Mouse (Mus musculus): ENCODE data around the gene Cisd3. TPM values are rescaled to one million over a fixed set of nuclear protein-coding genes. Genes with fewer than 3 reads are reported as not detected.

Cisd3 gene
- polyA plus RNA-seq, 1 experiment from 2014 or later: 52.6 TPM

GRCm38 (mm10) chr11:97698741-97699611 lies 13.3 kb downstream of the Cisd3 start:
- H3K9ac ChIP-seq (ENCODE audit: low read length): peak overlapping the region; percentile 98
- ATAC-seq (ENCODE audit: insufficient number of reproducible peaks, insufficient read depth, low FRiP score, low read depth): no peak

GRCm38 (mm10) chr11:97699626-97700002 lies 14.0 kb downstream of the Cisd3 start:
- H3K9ac ChIP-seq (ENCODE audit: low read length): peak overlapping the region; percentile 98
- no peaks in the 10 kb centered on the region for H3K9me3 ChIP-seq (ENCODE audit: control insufficient read depth, low read length)
- 0% methylated on average over 7 of the region's 9 CpGs for WGBS
- H3K27me3 ChIP-seq (ENCODE audit: control insufficient read depth, insufficient read depth, low read length): no peaks in the 10 kb centered on the region
- peak overlapping the region; percentile 97 to 100 for H3K27ac ChIP-seq (replicated peaks in 1 of 2; ENCODE audit: control insufficient read depth in 1 of 2, insufficient read depth in 1 of 2, low read depth in 2 of 2, low read length in 2 of 2)
- H3K4me3 ChIP-seq (ENCODE audit: control insufficient read depth in 1 of 2, insufficient read depth in 1 of 2, low read depth in 1 of 2, low read length in 2 of 2): peak overlapping the region; percentile 77 to 90
- ATAC-seq (ENCODE audit: insufficient number of reproducible peaks, insufficient read depth, low FRiP score, low read depth): peak; percentile 53
- no peaks in the 10 kb centered on the region for H3K36me3 ChIP-seq (ENCODE audit: control insufficient read depth, insufficient read depth, low read length)
- peaks cover 32 to 60% of the 10 kb centered on the region in 2 experiments for H3K4me1 ChIP-seq (ENCODE audit: control insufficient read depth in 2 of 2, insufficient read depth in 2 of 2, low read length in 2 of 2)
- H3K4me2 ChIP-seq (ENCODE audit: low read length): peak overlapping the region; percentile 95

More at GRCm38 (mm10) chr11:97698741-97699611, 13.3 kb downstream of the Cisd3 start:
- H3K4me3 ChIP-seq (ENCODE audit: control insufficient read depth in 1 of 2, insufficient read depth in 1 of 2, low read depth in 1 of 2, low read length in 2 of 2): peak overlapping the region; percentile 78 to 90
- H3K27me3 ChIP-seq (ENCODE audit: control insufficient read depth, insufficient read depth, low read length): no peaks in the 10 kb centered on the region
- no peaks in the 10 kb centered on the region for H3K9me3 ChIP-seq (ENCODE audit: control insufficient read depth, low read length)
- H3K27ac ChIP-seq (replicated peaks in 1 of 2; ENCODE audit: control insufficient read depth in 1 of 2, insufficient read depth in 1 of 2, low read depth in 2 of 2, low read length in 2 of 2): peak overlapping the region; percentile 89 to 100
- under 1% methylated on average over 60 of the region's 63 CpGs for WGBS
- peaks cover 36 to 60% of the 10 kb centered on the region in 2 experiments for H3K4me1 ChIP-seq (ENCODE audit: control insufficient read depth in 2 of 2, insufficient read depth in 2 of 2, low read length in 2 of 2)
- no peaks in the 10 kb centered on the region for H3K36me3 ChIP-seq (ENCODE audit: control insufficient read depth, insufficient read depth, low read length)
- peak overlapping the region; percentile 95 for H3K4me2 ChIP-seq (ENCODE audit: low read length)

- H3K36me3 ChIP-seq (ENCODE audit: control insufficient read depth, insufficient read depth, low read length): peaks cover 5% of the 10 kb centered on the region; the same call in 1 of the 2 replicates
- peaks cover 27 to 54% of the 10 kb centered on the region in 2 experiments for H3K4me1 ChIP-seq (ENCODE audit: control insufficient read depth in 2 of 2, insufficient read depth in 2 of 2, low read length in 2 of 2)
- H3K9me3 ChIP-seq (ENCODE audit: control insufficient read depth, low read length): no peaks in the 10 kb centered on the region
- H3K4me2 ChIP-seq (ENCODE audit: low read length): peak within 1 kb of the TSS; percentile 95
- H3K27ac ChIP-seq (replicated peaks in 1 of 2; ENCODE audit: control insufficient read depth in 1 of 2, insufficient read depth in 1 of 2, low read depth in 2 of 2, low read length in 2 of 2): peak within 1 kb of the TSS; percentile 97 to 100
- WGBS: under 1% methylated on average over 85 of the region's 85 CpGs
- H3K4me3 ChIP-seq (ENCODE audit: control insufficient read depth in 1 of 2, insufficient read depth in 1 of 2, low read depth in 1 of 2, low read length in 2 of 2): peak within 1 kb of the TSS; percentile 78 to 90
- H3K27me3 ChIP-seq (ENCODE audit: control insufficient read depth, insufficient read depth, low read length): no peaks in the 10 kb centered on the region
- peak within 1 kb of the TSS; percentile 98 for H3K9ac ChIP-seq (ENCODE audit: low read length)
- peak; percentile 18 for ATAC-seq (ENCODE audit: insufficient number of reproducible peaks, insufficient read depth, low FRiP score, low read depth)
These were observed 14.5 kb downstream of the Cisd3 start, which contains the start of gene Pcgf2 for GRCm38 (mm10) chr11:97700003-97700745. Gene Pcgf2, minus strand, starts transcription at chr11:97700497.

- Histone ChIP-seq H3K9me3 (ENCODE audit: control insufficient read depth, low read length) (no peaks in the 10 kb centered on the region), H3K4me3 (ENCODE audit: control insufficient read depth in 1 of 2, insufficient read depth in 1 of 2, low read depth in 1 of 2, low read length in 2 of 2) (peak overlapping the region; percentile 77 to 90), H3K9ac (ENCODE audit: low read length) (peak overlapping the region; percentile 88), H3K4me1 (ENCODE audit: control insufficient read depth in 2 of 2, insufficient read depth in 2 of 2, low read length in 2 of 2) (peaks cover 19 to 46% of the 10 kb centered on the region in 2 experiments), H3K36me3 (ENCODE audit: control insufficient read depth, insufficient read depth, low read length) (peaks cover 11% of the 10 kb centered on the region), H3K4me2 (ENCODE audit: low read length) (peak overlapping the region; percentile 95), H3K27ac (replicated peaks in 1 of 2; ENCODE audit: control insufficient read depth in 1 of 2, insufficient read depth in 1 of 2, low read depth in 2 of 2, low read length in 2 of 2) (peak overlapping the region; percentile 97 to 100), H3K27me3 (ENCODE audit: control insufficient read depth, insufficient read depth, low read length) (no peaks in the 10 kb centered on the region)
- no peak for ATAC-seq (ENCODE audit: insufficient number of reproducible peaks, insufficient read depth, low FRiP score, low read depth)
- WGBS: 20% methylated on average over 30 of the region's 30 CpGs
These were observed 15.3 kb downstream of the Cisd3 start for GRCm38 (mm10) chr11:97700746-97701580.

GRCm38 (mm10) chr11:97701581-97702392 lies 16.2 kb downstream of the Cisd3 start:
- Histone ChIP-seq H3K4me3 (ENCODE audit: control insufficient read depth in 1 of 2, insufficient read depth in 1 of 2, low read depth in 1 of 2, low read length in 2 of 2) (peak overlapping the region; percentile 65 to 70; a peak in 3 of 4 replicates), H3K9me3 (ENCODE audit: control insufficient read depth, low read length) (no peaks in the 10 kb centered on the region), H3K36me3 (ENCODE audit: control insufficient read depth, insufficient read depth, low read length) (peaks cover 19% of the 10 kb centered on the region), H3K9ac (ENCODE audit: low read length) (peak overlapping the region; percentile 73; the same call in 1 of the 2 replicates), H3K27ac (replicated peaks in 1 of 2; ENCODE audit: control insufficient read depth in 1 of 2, insufficient read depth in 1 of 2, low read depth in 2 of 2, low read length in 2 of 2) (peak overlapping the region in 1 of 2 experiments; percentile 25; a peak in 1 of 4 replicates), H3K4me2 (ENCODE audit: low read length) (peak overlapping the region; percentile 95), H3K27me3 (ENCODE audit: control insufficient read depth, insufficient read depth, low read length) (no peaks in the 10 kb centered on the region), H3K4me1 (ENCODE audit: control insufficient read depth in 2 of 2, insufficient read depth in 2 of 2, low read length in 2 of 2) (peaks cover 14 to 38% of the 10 kb centered on the region in 2 experiments)
- 51% methylated on average over 15 of the region's 15 CpGs for WGBS
- ATAC-seq (ENCODE audit: insufficient number of reproducible peaks, insufficient read depth, low FRiP score, low read depth): no peak

- peaks cover 25% of the 10 kb centered on the region for H3K36me3 ChIP-seq (ENCODE audit: control insufficient read depth, insufficient read depth, low read length)
- peak overlapping the region; percentile 89 for H3K4me2 ChIP-seq (ENCODE audit: low read length)
- ATAC-seq (ENCODE audit: insufficient number of reproducible peaks, insufficient read depth, low FRiP score, low read depth): no peak
- H3K9me3 ChIP-seq (ENCODE audit: control insufficient read depth, low read length): no peaks in the 10 kb centered on the region
- H3K9ac ChIP-seq (ENCODE audit: low read length): peak overlapping the region; percentile 73
- peaks cover 14 to 32% of the 10 kb centered on the region in 2 experiments for H3K4me1 ChIP-seq (ENCODE audit: control insufficient read depth in 2 of 2, insufficient read depth in 2 of 2, low read length in 2 of 2)
- no peaks in the 10 kb centered on the region for H3K27me3 ChIP-seq (ENCODE audit: control insufficient read depth, insufficient read depth, low read length)
- peak overlapping the region; percentile 65 to 70 for H3K4me3 ChIP-seq (ENCODE audit: control insufficient read depth in 1 of 2, insufficient read depth in 1 of 2, low read depth in 1 of 2, low read length in 2 of 2)
- under 1% methylated on average over 24 of the region's 24 CpGs for WGBS
- peak overlapping the region; percentile 46 to 77 for H3K27ac ChIP-seq (replicated peaks in 1 of 2; ENCODE audit: control insufficient read depth in 1 of 2, insufficient read depth in 1 of 2, low read depth in 2 of 2, low read length in 2 of 2)
These were observed 16.7 kb downstream of the Cisd3 start for GRCm38 (mm10) chr11:97702393-97702745.

All from heart, embryonic 14.5 days (tissue).